Mouse (Mus musculus) c-Kit-negative CD71-positive TER-119-positive erythroid progenitor cells, embryonic 14.5 days (primary cell): ENCODE data around the gene 1700029I15Rik.
"Not testable (repeated sequence)": the region's sequence is repeated elsewhere in the genome, so short reads cannot be mapped to it uniquely, and the experiment has no call there.

ENCODE experiments used
- DNase-seq: peaks from one replicate; pipeline ENCODE4 v3.0.0-alpha.2; 2013; ENCODE audit warnings: low read depth, low spot score

The 1700029I15Rik gene

DNA sequence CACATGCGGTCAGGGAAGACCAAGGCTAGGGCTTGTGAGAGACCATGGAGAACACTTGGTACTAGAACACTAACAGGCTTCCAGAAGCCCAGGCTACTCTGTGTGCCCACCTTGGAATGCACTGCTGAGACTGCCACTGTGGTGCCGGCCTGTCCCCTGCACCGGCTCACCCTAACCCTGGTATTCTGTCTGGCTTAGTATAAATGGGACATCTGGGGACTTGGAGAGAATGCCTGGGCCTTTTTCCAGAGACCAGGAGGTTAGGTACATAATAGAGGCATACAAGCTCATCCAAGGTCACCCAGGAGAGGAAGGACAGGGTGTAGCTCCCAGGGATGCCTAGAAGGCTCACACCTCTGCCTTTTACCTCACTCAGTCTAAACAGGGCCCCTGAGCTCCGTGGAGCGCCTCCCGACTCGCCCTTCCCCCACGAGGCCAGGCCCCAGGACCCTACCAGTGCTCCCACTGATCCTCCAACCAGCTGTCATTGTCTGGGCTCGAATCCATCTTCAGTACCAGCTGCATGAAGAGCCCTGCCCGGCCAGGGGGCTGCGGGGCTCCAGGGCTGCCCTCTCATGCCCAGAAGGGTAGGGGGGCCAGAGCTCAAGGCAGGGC lies 9.5 kb downstream of the 1700029I15Rik start:
- no peak for DNase-seq

DNA sequence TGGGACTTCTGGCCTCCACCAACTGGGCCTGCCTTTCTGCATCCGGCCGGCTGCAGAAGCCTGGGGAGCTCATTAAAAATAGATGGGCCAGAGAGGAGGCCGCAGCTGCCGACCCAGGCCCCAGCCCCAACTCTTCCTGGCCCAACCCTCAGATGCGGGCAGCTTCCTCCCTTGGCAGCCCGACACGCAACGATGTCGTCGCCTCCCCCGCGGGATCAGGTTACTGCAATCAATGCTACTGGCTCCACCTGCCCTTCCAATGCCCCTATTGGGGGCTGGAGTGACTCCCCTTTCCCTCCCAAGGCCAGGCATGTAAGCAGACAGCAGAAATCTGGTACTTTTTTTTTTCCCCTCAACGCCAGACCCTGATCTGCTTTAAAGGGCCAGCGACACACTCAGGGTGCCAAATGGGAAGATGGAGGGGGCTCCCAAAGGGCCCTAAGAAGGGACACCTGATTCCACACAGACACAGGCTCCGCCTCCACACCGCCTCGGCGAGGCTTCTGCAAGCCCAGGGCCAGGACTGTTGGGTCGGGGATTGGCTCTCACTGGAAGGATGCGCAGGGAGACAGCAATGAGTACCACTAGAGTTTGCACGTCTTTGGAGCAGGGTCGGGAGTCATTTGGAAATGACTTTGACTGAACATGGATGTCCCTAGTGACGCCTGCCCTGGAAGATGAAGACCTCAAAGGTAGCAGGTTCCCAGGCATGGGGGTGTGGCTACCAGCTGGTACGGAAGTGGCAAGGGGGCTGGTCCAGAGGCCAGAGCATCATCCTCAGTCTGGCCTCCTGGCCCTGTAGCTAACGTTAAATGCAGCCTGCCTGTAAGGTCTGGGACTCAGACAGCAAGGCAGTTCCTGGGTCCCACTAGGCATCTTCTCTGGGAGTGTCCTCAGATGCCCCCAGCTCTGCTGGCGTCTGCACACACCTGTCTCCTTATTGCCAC lies 10.3 kb downstream of the 1700029I15Rik start:
- DNase-seq, result no peak

DNA sequence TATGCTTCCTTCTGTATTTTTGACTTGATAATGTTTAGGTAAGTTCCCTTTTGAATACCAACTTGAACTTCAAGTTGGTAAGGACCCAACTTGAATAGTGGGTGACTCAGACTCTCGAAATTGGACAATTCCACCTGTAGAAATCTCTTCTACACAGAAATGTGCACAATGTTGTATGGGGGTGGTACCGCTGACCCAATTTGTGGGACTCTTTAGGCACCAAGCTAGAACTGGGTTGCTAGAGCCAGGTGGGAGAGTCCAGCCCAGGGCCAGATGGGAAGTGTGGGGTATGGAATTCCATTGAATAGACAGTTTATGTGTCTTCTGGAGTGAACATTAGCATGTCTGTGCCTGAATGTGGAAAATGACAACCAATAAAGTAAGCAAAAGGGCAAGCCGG lies 13.2 kb downstream of the 1700029I15Rik start:
- DNase-seq, result no peak

DNA sequence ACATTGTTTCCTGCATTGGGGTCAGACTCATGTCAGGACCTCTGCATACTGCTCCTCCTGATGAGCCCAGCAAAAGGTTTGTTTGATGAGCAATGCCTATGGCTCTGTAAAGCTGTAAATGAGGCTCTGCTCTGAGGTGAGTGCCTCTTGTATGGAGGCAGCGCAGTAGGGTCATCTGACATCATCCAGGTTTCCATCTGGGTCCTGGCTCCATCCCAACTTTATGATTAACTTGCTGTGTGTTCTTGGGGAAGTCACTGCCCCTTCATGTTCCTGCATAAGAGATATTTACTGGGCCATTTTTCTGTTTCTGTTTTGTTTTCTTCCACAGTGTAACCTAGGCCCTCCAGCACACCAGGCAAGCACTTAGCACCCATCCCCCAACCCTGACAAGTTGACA lies 15.1 kb downstream of the 1700029I15Rik start:
- no peak for DNase-seq

DNA sequence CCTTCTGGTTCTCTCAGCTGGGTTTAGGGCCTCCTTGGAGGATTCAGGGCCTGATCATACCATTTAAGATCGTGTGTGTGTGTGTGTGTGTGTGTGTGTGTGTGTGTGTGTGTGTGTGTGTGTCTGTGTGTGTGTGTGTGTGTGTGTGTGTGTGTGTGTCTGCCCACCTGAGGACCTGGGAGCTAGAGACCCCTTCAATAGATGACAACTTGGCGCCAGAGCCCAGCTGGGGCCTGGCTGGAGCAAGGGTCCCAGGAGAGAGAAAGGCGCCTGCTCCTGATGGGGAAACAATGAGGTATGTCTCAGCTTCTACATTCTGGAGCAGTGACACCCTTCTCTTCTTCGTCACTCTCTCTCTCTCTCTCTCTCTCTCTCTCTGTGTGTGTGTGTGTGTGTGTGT lies 17.5 kb downstream of the 1700029I15Rik start:
- DNase-seq, result not testable (repeated sequence)

DNA sequence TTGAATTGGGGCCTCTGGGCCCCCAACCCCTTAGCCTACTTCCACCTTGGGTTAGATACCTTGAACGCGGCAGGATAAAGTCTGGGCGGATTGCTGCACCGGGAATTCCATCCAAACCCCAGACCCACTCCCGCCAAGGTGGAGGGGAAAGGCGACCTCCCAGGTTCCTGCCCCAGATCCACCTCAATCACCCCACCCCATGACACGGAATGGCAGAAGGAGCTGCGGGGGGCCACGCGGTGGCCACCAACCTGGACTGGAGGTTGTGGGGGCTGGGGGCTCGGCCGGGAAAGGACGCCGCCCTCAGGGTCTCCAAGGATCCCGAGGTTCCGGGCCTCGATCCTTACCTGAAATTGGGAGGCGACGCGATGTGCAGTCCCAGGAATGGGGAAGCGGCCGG lies 18.3 kb downstream of the 1700029I15Rik start:
- DNase-seq, result no peak

DNA sequence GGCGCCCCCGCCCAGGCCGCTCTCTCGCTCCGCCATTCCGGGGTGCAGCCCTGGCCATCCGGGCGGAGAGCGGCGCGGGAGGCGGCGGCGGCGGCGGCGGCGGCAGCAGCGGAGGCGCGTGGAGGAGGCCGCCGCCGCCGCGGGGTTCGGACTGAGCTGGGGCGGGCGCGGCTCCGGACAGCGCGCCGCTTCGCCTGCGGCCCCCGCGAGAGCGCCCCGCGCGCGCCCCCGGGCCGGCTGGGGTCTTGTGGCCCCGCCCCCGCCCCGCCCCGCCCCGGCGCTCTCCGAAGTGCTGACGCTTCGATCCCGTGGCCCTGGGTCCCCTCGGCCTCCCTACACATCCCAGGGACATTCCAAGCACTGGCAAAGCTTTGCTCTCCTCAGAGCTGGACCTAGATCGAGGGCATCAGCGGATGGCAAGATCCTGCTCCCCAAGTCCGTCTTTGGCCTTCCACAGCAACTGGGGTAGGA lies 18.8 kb downstream of the 1700029I15Rik start, which contains the start of gene Mapk8ip1:
Gene Mapk8ip1, minus strand, starts transcription at position 173 of the 471 bp plus-strand sequence.
- no peak for DNase-seq

DNA sequence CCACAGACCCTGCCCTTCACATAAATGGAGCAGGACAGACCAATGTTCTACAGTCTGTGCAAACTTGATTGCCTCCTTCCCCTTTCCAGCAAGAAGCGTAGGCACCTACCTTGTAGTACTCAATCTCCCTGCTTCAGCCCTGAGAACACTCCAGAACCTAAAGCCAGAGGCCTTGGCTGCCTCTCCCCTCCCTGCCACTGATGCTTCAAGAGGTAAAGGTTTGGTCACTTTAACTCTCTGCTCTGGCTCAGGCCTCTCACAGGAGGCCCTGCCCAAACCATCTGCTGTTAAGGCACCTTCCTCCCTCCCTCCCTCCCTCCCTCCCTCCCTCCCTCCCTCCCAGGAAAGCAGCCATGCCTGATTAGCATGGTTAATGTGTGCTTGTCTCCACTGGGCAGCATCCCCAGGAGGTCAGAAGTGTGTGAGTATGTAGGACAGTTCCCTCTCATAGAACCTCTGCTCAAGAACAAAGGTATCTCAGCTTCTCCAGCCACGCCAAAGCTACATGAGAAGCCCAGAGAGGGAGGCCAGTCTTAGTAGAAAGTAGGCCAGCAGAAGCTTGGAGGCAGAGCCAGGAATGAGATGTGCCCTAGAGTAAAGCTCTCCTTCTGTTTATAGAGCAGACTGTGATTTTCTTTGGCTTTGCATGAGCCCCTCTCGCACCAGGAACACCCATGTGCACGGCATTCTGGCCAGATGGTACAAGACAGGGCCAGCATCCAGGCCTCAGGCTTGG lies 20.4 kb downstream of the 1700029I15Rik start:
- DNase-seq, result no peak

DNA sequence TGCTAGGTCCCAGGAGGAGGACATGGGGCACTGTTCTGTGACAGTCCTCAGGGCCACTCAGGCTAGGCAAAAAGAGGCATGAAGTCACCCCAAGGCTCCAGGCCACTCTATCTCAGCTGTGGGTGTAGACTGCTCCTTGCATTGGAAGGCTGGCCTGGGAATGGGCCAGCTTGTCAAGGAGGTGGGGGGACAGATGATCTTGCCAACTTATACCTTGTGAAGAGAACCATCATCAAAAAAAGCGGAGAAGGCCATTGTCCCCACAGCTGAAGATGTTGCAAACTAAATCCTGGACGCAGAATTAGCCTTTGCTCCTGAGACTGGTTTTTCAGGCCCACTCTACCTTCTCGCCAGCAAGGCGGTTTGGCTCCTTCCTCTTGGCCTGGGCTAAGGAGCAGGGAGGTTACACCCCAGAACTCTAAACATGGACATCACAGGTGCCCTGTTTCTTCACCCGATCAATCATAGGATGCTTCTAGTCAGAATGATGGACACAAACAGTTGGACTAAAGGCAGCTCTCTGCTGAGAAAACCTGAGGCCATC lies 21.5 kb downstream of the 1700029I15Rik start:
- no peak for DNase-seq

DNA sequence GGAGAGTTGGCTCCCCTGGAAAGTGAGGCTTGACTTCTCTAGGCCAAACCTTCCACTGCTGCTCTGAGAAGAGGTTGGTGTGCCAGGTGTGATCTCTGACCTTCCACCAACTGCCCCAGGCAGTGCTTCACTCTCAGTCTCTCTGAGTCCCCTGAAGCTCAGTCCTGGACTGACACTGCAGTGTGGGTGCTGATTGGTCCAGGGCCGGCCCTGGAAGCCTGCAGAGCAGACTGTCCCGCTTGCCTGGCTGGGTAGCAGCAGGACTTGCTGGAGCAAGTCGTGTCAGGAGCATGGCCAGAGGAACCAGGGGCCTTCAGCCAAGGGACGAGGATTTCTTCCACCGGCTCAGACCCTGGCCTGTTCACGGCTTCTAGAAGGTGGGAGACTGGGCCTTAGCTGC lies 22.4 kb downstream of the 1700029I15Rik start:
- DNase-seq, result no peak

DNA sequence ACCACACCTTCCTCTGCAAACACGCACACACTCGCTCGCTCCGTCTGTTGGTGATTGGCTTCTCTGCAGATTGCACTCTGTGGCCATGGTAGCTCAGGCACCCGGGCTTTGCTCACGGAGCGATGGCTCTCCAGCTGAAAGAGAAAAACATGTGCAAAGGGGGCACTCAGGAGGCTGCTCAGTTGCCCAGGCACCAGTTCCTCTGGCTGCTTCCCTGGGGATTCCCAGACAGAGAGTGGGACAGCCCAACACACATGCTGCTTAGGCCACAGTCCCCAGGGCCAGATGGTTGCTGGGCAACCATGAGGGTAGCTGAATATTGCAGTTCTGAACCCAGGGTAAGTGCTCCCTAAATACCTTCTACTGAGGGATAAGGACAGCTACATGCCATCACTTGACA lies 23.3 kb downstream of the 1700029I15Rik start:
- DNase-seq, result no peak

DNA sequence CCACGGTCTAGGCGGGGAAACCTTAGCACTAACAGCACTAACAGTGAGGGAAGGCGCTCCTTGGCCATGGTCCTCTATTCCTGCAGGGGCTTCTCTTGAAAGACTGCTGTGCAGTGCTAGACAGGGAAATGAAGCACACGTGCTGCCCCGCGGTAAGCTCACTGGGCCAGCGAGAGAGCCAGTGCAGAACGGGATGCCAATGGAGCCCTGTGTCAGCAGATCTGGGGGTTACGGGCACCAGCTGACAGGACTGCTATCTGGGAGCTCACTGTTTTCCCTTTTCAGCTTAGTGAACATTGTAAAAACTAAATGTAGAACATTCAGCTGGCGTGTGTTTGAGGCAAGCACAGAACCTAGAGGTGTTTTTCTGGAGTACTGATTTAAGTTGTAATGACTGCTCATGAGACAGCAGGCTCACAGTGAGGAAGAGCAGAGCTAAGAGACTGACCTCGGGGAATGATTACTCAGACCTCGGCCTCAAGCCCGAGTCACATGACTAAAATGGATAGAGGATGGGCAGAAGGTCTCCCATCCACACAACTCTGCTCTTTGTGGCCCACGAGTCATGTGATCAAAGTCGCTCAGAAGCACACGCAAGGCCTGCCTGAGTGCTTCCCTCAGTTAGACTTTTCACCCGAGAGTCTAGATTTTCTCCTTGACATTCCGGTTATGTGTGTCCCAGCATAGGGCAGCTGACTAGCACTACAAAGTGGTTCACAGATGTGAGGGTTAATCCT lies 26.1 kb downstream of the 1700029I15Rik start:
- no peak for DNase-seq

DNA sequence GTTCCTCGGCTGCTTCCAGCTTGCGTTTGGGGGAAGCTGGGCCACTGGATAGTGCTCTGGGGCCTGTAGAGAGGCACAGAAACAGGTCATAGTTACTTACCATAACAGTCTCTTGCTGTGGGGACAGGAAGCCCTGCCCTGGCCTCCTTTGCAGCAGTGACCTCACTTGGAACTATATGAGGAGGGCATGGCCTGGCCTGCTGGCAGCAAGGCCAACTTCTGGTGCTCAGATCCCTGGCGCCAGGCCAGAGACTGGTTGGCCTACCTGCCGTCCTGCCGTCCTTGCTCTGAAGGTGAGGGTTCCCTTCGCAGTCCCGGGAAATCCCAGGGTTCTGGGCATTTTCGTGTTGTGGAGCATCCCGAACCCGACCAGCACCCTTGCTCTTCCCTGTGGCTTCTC lies 29.4 kb downstream of the 1700029I15Rik start:
- DNase-seq, result no peak

DNA sequence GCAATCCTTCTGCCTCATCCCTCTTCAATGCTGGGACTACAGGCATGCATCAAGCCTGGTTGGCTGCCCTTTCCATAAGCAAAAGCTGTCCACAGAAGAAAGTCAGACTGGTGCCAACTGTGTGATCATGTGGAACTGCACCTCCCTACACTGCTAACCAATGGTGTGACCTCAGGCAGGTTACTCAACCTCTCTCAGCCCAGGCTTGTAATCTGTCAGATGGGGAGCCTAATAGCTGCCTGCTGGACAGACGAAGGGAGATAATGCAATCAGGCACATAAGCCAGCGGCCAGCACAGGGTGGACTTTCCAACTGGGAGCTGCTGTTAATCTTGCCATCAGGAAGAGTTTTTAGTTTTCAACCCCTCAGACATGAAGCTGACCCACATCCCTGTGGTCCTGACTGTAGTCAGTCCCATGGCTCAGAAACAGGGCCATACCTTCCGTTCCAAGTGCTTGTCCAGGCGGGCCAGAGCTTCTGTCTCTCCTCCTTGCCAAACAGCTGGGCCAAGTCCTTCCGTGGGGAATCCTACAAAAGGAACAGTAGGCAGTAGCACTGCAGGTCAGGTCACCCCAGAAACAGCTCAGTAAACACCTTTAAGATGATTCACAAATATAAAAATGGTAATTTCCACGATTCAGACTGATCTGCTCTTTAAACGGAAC lies 39.5 kb downstream of the 1700029I15Rik start:
- DNase-seq, result no peak

DNA sequence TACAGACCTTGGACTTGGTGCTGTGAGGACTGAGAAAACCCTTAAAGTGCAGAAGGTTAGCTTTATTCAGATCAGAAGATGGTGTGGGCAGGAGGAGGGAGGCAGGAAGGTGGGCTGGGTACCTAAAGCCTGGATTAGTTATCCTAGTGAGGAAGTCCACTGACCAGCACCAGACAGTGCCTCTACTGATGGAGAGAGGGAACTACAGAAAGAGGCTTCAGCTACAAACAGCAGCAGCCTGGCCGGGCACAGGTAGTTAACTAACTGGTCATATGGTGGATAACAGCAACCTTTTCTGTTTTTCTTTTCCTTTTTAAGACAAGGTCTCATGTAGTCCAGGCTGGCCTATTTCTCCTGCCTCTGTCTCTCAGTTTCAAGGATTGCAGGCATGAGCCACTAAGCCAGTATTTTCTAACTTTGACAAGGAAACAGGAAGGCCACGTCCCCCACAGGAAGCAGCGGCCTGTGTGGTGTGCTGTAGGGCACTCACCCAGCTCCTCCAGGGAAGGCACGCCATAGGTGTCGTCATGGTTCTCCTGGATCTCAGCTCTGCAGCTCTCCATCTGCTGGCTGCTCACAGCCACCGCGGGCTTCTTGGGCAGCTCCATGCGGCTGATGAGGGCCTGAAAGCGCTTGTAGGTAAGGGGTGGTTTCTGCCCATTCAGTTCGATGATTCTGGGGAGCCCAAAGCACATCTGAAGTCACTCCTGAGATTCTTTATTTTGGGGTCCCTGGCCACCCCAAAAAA lies 40.2 kb downstream of the 1700029I15Rik start:
- DNase-seq, result no peak

DNA sequence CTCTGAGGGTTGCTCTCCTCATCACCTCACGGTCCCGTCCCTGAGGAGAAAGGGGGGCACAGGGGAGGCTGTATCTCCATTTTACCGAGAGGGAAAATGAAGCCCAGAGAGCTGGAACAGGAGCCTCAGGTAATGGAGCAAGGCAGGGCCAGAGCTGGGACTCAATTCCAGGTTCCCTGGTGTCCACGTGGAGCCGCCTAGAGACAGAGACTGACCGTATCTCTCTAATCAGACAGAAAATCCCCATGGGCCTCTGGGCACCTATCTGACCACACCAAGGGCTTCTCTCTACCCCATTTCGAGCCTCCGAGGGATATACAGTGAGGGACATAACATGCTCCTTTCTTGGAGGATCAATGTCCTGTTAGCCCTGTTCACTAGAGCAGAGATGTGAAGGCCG lies 40.8 kb downstream of the 1700029I15Rik start:
- no peak for DNase-seq

DNA sequence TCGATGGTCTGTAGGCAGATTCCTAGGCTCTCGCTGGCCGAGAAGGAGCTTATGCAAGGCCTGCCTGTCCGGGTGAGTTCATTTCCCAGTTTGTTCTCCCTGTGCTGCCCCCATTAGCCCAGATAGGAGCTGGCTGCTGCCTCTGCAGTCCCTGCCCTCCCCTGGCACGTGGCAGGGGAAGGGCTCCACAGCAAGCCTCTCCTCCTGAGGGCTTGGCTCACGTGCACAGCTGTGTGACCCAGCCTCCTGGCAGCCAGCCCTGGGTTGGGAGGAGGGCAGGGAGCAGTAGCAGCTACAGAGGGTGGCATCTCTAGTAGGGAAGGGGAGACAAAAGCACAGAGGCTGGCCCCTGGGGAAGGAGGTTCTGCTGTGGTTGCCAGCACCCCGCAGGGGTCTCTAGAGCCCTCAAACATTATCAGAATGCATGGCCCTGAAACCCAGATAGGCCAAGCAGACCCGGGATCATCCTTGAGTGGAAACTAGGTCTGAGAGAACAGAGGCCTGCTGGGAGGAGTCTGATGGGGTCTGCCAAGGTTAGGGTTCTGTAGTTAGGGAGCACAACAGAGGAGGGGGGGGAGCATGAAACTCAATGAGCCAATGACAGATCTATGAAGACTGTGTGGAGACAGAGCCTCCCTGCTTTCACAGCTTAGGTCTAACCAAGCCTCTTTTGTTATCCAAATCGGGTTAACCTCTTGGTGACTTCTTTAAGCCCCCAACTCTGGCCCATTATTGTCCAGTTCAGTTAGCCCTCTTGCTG lies 41.5 kb downstream of the 1700029I15Rik start:
- no peak for DNase-seq

DNA sequence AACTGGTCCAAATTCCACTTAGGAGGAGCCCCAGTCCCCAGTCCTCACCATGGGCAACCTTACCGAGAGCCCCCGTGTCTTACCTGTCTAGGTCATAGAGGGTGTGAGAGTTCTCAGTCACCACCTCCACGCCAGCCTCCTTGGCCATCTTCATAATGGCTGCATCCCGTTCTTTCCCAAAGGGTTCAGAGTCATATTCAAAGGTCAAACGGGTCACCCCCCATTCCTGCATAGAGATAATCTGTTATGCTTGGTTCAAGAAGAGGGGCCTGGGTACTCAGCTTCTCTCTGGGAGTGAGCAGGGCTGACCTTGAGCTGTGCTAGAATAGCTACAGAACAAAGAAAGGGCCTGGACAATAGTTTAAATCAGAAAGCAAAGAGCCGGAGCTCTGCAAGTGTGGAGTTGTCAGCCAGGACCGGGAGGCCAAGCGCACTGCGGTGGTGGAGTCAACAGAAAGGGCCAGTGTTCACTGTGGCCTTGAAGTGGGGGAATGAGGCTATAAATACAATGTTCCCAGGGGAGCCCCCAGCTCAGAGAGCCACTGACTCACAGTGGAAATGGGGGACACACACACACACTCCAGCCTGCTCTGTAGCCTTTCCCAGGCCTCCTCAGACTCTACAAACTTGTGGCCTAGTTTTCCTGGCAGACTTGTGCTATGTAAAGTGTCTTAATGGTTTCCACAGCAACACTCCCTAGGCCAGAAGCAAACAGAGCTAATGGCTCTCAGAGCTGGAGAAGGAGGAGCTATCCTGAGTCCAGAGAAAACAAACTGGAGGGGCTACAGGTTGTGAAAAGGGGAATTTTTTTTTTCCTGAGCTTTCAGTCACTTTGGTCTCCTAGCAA lies 42.3 kb downstream of the 1700029I15Rik start:
- DNase-seq, result no peak
